Mouse (Mus musculus): ENCODE results near the gene Qrfpr. TPM values are rescaled to one million over a fixed set of nuclear protein-coding genes. Genes with fewer than 3 reads are reported as not detected.

The Qrfpr gene
- polyA plus RNA-seq, 1 experiment from 2014 or later, result not detected

GRCm38 (mm10) chr3:36171348-36171747, 50.8 kb downstream of the Qrfpr start:
- Histone ChIP-seq H3K9ac (ENCODE audit: low read length) (no peak overlapping the region), H3K9me3 (replicated peaks; ENCODE audit: control insufficient read depth, low read length) (no peaks in the 10 kb centered on the region), H3K27ac (ENCODE audit: low read length) (no peak overlapping the region), H3K4me3 (replicated peaks; ENCODE audit: low read length) (no peak overlapping the region), H3K27me3 (ENCODE audit: control insufficient read depth, insufficient read depth, low read length) (no peaks in the 10 kb centered on the region), H3K36me3 (ENCODE audit: control insufficient read depth, insufficient read depth, low read length) (peaks cover 8% of the 10 kb centered on the region), H3K4me2 (ENCODE audit: low read depth, low read length) (no peak overlapping the region), H3K4me1 (ENCODE audit: control insufficient read depth, insufficient read depth, low read length) (no peaks in the 10 kb centered on the region)
- WGBS, result 91% methylated on average over 1 of the region's 1 CpGs
- ATAC-seq (ENCODE audit: insufficient read depth, low FRiP score), result no peak

GRCm38 (mm10) chr3:36170670-36171210, 51.4 kb downstream of the Qrfpr start:
- Histone ChIP-seq H3K4me1 (ENCODE audit: control insufficient read depth, insufficient read depth, low read length) (no peaks in the 10 kb centered on the region), H3K36me3 (ENCODE audit: control insufficient read depth, insufficient read depth, low read length) (peaks cover 12% of the 10 kb centered on the region), H3K9me3 (replicated peaks; ENCODE audit: control insufficient read depth, low read length) (0 out of 2 replicates have a peak, but pooled peaks cover 3% of the 10 kb centered on the region), H3K27ac (ENCODE audit: low read length) (no peak overlapping the region), H3K4me3 (replicated peaks; ENCODE audit: low read length) (no peak overlapping the region), H3K27me3 (ENCODE audit: control insufficient read depth, insufficient read depth, low read length) (no peaks in the 10 kb centered on the region), H3K4me2 (ENCODE audit: low read depth, low read length) (no peak overlapping the region), H3K9ac (ENCODE audit: low read length) (no peak overlapping the region)
- WGBS, result 87% methylated on average over 1 of the region's 1 CpGs
- no peak for ATAC-seq (ENCODE audit: insufficient read depth, low FRiP score)

GRCm38 (mm10) chr3:36155268-36155667, 66.8 kb downstream of the Qrfpr start:
- Histone ChIP-seq H3K27me3 (ENCODE audit: control insufficient read depth, insufficient read depth, low read length) (no peaks in the 10 kb centered on the region), H3K4me1 (ENCODE audit: control insufficient read depth, insufficient read depth, low read length) (peaks cover 19% of the 10 kb centered on the region), H3K27ac (ENCODE audit: low read length) (no peak overlapping the region), H3K9ac (ENCODE audit: low read length) (no peak overlapping the region), H3K36me3 (ENCODE audit: control insufficient read depth, insufficient read depth, low read length) (peaks cover 10% of the 10 kb centered on the region), H3K4me3 (replicated peaks; ENCODE audit: low read length) (no peak overlapping the region), H3K4me2 (ENCODE audit: low read depth, low read length) (no peak overlapping the region), H3K9me3 (replicated peaks; ENCODE audit: control insufficient read depth, low read length) (peaks cover 8% of the 10 kb centered on the region; the same call in 1 of the 2 replicates)
- 25% methylated on average over 5 of the region's 5 CpGs for WGBS
- no peak for ATAC-seq (ENCODE audit: insufficient read depth, low FRiP score)

- Histone ChIP-seq H3K4me1 (ENCODE audit: control insufficient read depth, insufficient read depth, low read length) (peaks cover 19% of the 10 kb centered on the region), H3K9me3 (replicated peaks; ENCODE audit: control insufficient read depth, low read length) (no peaks in the 10 kb centered on the region), H3K9ac (ENCODE audit: low read length) (peak within 1 kb of the TSS; percentile 95), H3K4me3 (replicated peaks; ENCODE audit: low read length) (peak within 1 kb of the TSS; percentile 98), H3K27ac (ENCODE audit: low read length) (peak within 1 kb of the TSS; percentile 91), H3K36me3 (ENCODE audit: control insufficient read depth, insufficient read depth, low read length) (no peaks in the 10 kb centered on the region), H3K27me3 (ENCODE audit: control insufficient read depth, insufficient read depth, low read length) (no peaks in the 10 kb centered on the region), H3K4me2 (ENCODE audit: low read depth, low read length) (peak within 1 kb of the TSS; percentile 75)
- peak; percentile 99 for ATAC-seq (ENCODE audit: insufficient read depth, low FRiP score)
- under 1% methylated on average over 52 of the region's 54 CpGs for WGBS
Observed at GRCm38 (mm10) chr3:36150934-36151686, 71.0 kb downstream of the Qrfpr start, which contains the start of gene D3Ertd254e. TSS of gene D3Ertd254e (plus strand) at chr3:36151017.

- peak overlapping the region; percentile 75 for H3K4me2 ChIP-seq (ENCODE audit: low read depth, low read length)
- no peaks in the 10 kb centered on the region for H3K27me3 ChIP-seq (ENCODE audit: control insufficient read depth, insufficient read depth, low read length)
- H3K4me3 ChIP-seq (replicated peaks; ENCODE audit: low read length), result peak overlapping the region; percentile 98
- H3K36me3 ChIP-seq (ENCODE audit: control insufficient read depth, insufficient read depth, low read length), result no peaks in the 10 kb centered on the region
- H3K9ac ChIP-seq (ENCODE audit: low read length), result no peak overlapping the region
- H3K9me3 ChIP-seq (replicated peaks; ENCODE audit: control insufficient read depth, low read length), result no peaks in the 10 kb centered on the region
- H3K27ac ChIP-seq (ENCODE audit: low read length), result no peak overlapping the region
- H3K4me1 ChIP-seq (ENCODE audit: control insufficient read depth, insufficient read depth, low read length), result peaks cover 19% of the 10 kb centered on the region
- ATAC-seq (ENCODE audit: insufficient read depth, low FRiP score), result no peak
- WGBS, result 15% methylated on average over 1 of the region's 1 CpGs
Observed at GRCm38 (mm10) chr3:36150537-36150933, 71.6 kb downstream of the Qrfpr start.

DNA sequence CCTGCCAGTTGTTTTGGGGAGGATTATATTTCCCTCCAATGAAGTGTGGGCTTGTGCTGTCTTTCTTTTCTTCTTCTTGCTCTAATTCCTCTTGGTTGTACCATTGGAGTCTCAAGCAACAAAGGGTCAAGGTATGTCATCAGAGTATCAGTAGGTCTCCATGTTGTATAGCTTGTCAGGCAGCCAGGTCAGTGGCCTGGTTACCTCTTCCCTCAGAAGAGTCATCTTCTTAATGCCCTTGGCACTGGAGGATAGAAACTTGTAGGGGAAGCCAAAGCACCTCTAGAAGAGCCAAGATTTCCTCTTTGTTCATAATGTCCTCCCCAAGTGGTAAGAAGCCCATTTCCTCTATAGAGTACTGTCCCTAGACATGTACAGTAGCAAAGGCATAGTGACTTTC, 83.1 kb downstream of the Qrfpr start:
- no peak for ATAC-seq (ENCODE audit: insufficient read depth, low FRiP score)
- no peaks in the 10 kb centered on the region for H3K27me3 ChIP-seq (ENCODE audit: control insufficient read depth, insufficient read depth, low read length)
- no peak overlapping the region for H3K27ac ChIP-seq (ENCODE audit: low read length)
- no peaks in the 10 kb centered on the region for H3K36me3 ChIP-seq (ENCODE audit: control insufficient read depth, insufficient read depth, low read length)
- H3K4me3 ChIP-seq (replicated peaks; ENCODE audit: low read length), result no peak overlapping the region
- H3K4me1 ChIP-seq (ENCODE audit: control insufficient read depth, insufficient read depth, low read length), result no peaks in the 10 kb centered on the region
- no peak overlapping the region for H3K4me2 ChIP-seq (ENCODE audit: low read depth, low read length)
- no peak overlapping the region for H3K9ac ChIP-seq (ENCODE audit: low read length)
- no peaks in the 10 kb centered on the region for H3K9me3 ChIP-seq (replicated peaks; ENCODE audit: control insufficient read depth, low read length)

- Histone ChIP-seq H3K9ac (ENCODE audit: low read length) (no peak overlapping the region), H3K9me3 (replicated peaks; ENCODE audit: control insufficient read depth, low read length) (no peaks in the 10 kb centered on the region), H3K27ac (ENCODE audit: low read length) (no peak overlapping the region), H3K27me3 (ENCODE audit: control insufficient read depth, insufficient read depth, low read length) (no peaks in the 10 kb centered on the region), H3K4me1 (ENCODE audit: control insufficient read depth, insufficient read depth, low read length) (no peaks in the 10 kb centered on the region), H3K4me2 (ENCODE audit: low read depth, low read length) (no peak overlapping the region), H3K4me3 (replicated peaks; ENCODE audit: low read length) (no peak overlapping the region), H3K36me3 (ENCODE audit: control insufficient read depth, insufficient read depth, low read length) (no peaks in the 10 kb centered on the region)
- no peak for ATAC-seq (ENCODE audit: insufficient read depth, low FRiP score)
- 68% methylated on average over 1 of the region's 1 CpGs for WGBS
Observed at GRCm38 (mm10) chr3:36138171-36138660, 83.9 kb downstream of the Qrfpr start.

DNA sequence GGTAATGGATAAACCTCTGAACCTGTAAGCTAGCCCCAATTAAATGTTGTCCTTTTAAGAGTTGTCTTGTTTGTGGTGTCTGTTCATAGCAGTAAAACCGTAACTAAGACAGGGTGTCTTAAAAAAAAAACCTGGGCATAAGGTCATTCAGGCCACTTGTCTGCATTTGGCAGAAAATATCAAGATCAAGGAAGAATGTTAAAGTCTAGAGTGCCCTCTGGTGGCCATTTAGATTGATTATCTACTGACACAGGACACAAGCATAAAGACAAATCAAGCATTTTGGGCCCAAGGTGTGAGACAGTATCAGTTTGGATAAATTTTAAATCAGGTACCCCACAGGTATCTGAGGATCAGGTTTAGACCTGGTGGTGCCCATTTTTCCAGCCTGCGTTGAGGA, 84.6 kb downstream of the Qrfpr start:
- Histone ChIP-seq H3K4me3 (replicated peaks; ENCODE audit: low read length) (no peak overlapping the region), H3K36me3 (ENCODE audit: control insufficient read depth, insufficient read depth, low read length) (no peaks in the 10 kb centered on the region), H3K4me1 (ENCODE audit: control insufficient read depth, insufficient read depth, low read length) (no peaks in the 10 kb centered on the region), H3K9me3 (replicated peaks; ENCODE audit: control insufficient read depth, low read length) (no peaks in the 10 kb centered on the region), H3K27me3 (ENCODE audit: control insufficient read depth, insufficient read depth, low read length) (no peaks in the 10 kb centered on the region), H3K9ac (ENCODE audit: low read length) (no peak overlapping the region), H3K4me2 (ENCODE audit: low read depth, low read length) (no peak overlapping the region), H3K27ac (ENCODE audit: low read length) (no peak overlapping the region)
- ATAC-seq (ENCODE audit: insufficient read depth, low FRiP score), result no peak
- WGBS, result 41% methylated on average over 2 of the region's 2 CpGs

GRCm38 (mm10) chr3:36136152-36136551, 86.0 kb downstream of the Qrfpr start:
- H3K4me2 ChIP-seq (ENCODE audit: low read depth, low read length), result no peak overlapping the region
- no peaks in the 10 kb centered on the region for H3K36me3 ChIP-seq (ENCODE audit: control insufficient read depth, insufficient read depth, low read length)

More at GRCm38 (mm10) chr3:36136152-36136551, 86.0 kb downstream of the Qrfpr start:
- no peak overlapping the region for H3K9ac ChIP-seq (ENCODE audit: low read length)
- no peak overlapping the region for H3K4me3 ChIP-seq (replicated peaks; ENCODE audit: low read length)
- no peaks in the 10 kb centered on the region for H3K9me3 ChIP-seq (replicated peaks; ENCODE audit: control insufficient read depth, low read length)
- no peaks in the 10 kb centered on the region for H3K4me1 ChIP-seq (ENCODE audit: control insufficient read depth, insufficient read depth, low read length)
- no peak overlapping the region for H3K27ac ChIP-seq (ENCODE audit: low read length)
- H3K27me3 ChIP-seq (ENCODE audit: control insufficient read depth, insufficient read depth, low read length), result no peaks in the 10 kb centered on the region
- ATAC-seq (ENCODE audit: insufficient read depth, low FRiP score), result no peak

Data from stomach, embryonic 16.5 days (tissue).